Mouse (Mus musculus) CH12.LX (cell line): ENCODE data around the gene Rps19bp1.

Source experiments
- CHD2 ChIP-seq: IDR thresholded peaks from 2 replicates; pipeline ENCODE4 v1.6.1; 2011; ENCODE audit warnings: low read length, improper control_type of control experiment
- CTCF ChIP-seq, 2 experiments: IDR thresholded peaks in 1 of 2; conservative IDR thresholded peaks in 1 of 2; 2 replicates each; pipeline ENCODE4 v1.5.1; 2011 to 2012; ENCODE audit warnings: low read depth in 2 of 2, low read length in 2 of 2, improper control_type of control experiment in 1 of 2, inconsistent platforms in 1 of 2, mild to moderate bottlenecking in 1 of 2, moderate library complexity in 1 of 2
- E2F4 ChIP-seq: IDR thresholded peaks from 2 replicates; pipeline ENCODE4 v1.6.1; 2011; ENCODE audit warnings: low read depth, low read length, improper control_type of control experiment; ENCODE audit not compliant: insufficient replicate concordance
- ELF1 ChIP-seq: IDR thresholded peaks from 2 replicates; pipeline ENCODE4 v1.6.1; 2014; ENCODE audit warnings: low read depth, mild to moderate bottlenecking, inconsistent platforms, low read length, improper control_type of control experiment
- EP300 ChIP-seq: IDR thresholded peaks from 2 replicates; pipeline ENCODE4 v1.6.1; 2011; ENCODE audit warnings: low read length, improper control_type of control experiment
- ETS1 ChIP-seq: conservative IDR thresholded peaks from 2 replicates; pipeline ENCODE4 v1.6.1; 2012; ENCODE audit warnings: low read depth, mild to moderate bottlenecking, inconsistent platforms, low read length, improper control_type of control experiment, moderate library complexity
- JUND ChIP-seq: conservative IDR thresholded peaks from 2 replicates; pipeline ENCODE4 v1.6.1; 2011; ENCODE audit warnings: low read depth, low read length, improper control_type of control experiment
- POLR2A ChIP-seq: IDR thresholded peaks from 2 replicates; pipeline ENCODE4 v1.6.1; 2011; ENCODE audit warnings: low read depth, mild to moderate bottlenecking, improper control_type of control experiment, low read length
- TBP ChIP-seq: conservative IDR thresholded peaks from 2 replicates; pipeline ENCODE4 v1.6.1; 2011; ENCODE audit warnings: low read depth, low read length, improper control_type of control experiment
- TCF12 ChIP-seq: IDR thresholded peaks from 2 replicates; pipeline ENCODE4 v1.6.1; 2014; ENCODE audit warnings: low read depth, mild to moderate bottlenecking, inconsistent platforms, low read length, improper control_type of control experiment
- UBTF ChIP-seq: IDR thresholded peaks from 2 replicates; pipeline ENCODE4 v1.6.1; 2012; ENCODE audit warnings: low read depth, mild to moderate bottlenecking, inconsistent platforms, low read length, improper control_type of control experiment, moderate library complexity
- USF1 ChIP-seq: IDR thresholded peaks from 2 replicates; pipeline ENCODE4 v1.6.1; 2014; ENCODE audit warnings: low read depth, mild to moderate bottlenecking, inconsistent platforms, low read length, improper control_type of control experiment

DNA sequence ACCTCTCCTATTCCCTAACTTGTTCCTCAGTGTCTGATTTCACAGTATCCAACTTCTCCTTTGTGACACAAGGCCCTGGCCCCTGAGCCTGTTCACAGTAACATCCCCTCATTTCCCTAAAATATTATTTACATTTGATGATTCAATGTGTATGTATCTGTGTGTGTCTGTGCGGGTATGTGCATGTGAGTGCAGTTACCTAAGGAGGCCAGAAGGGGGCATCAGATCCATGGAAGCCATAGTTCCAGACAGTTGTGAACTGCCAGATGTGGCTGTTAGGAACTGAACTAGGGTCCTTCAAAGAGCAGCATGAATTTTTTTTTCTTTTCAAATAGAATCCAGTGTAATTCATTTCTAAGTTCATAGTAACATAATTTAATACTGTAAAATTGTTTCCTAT is 33.0 kb upstream of the Rps19bp1 start:
- TF ChIP-seq TCF12: no peak
- peak; percentile 25 to 42; a peak in 2 of 4 replicates for TF ChIP-seq CTCF (conservative IDR thresholded peaks at IDR 0.05 in 1 of 2, IDR thresholded peaks at IDR 0.05 in 1 of 2; ENCODE audit: low read depth in 2 of 2, low read length in 2 of 2)
- TF ChIP-seq USF1: no peak
- no peak for TF ChIP-seq TBP
- no peak for TF ChIP-seq E2F4
- TF ChIP-seq POLR2A: no peak
- no peak for TF ChIP-seq ELF1
- no peak for TF ChIP-seq UBTF
- TF ChIP-seq JUND: no peak
- TF ChIP-seq ETS1: no peak
- TF ChIP-seq EP300: no peak
- no peak for TF ChIP-seq CHD2
